Mouse (Mus musculus) adipocyte (in vitro differentiated cells): ENCODE data around the gene Ffar1.
A peak's percentile ranks its signal among the peaks of the same experiment; 100 is the strongest.

ENCODE experiments used
- DNase-seq: peaks from one replicate; pipeline ENCODE4 v3.0.0-alpha.2; 2016; ENCODE audit warnings: low spot score

Ffar1 gene

DNA sequence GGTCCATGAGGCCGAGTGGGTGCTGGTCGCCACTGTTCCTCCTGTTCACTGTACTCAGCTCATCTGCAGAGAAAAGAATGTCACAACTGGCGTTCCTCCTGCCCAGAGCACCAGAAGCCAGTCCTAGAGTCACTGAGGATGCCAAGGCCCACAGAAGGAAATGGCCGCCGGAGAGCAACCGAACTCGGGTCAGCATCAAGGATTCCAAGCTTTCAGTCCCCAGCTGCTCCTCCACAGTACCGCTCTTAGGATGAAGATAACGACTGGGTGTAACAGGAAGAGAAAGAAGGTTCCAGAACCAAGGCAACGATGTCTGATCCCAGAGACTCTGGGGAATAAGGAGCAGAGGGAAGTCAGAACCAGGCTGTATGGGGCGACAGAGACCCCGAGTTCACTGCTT, at the start of gene Ffar1:
Gene Ffar1 (minus strand): TSS at position 101 of the 400 bp plus-strand sequence.
- DNase-seq = no peak

DNA sequence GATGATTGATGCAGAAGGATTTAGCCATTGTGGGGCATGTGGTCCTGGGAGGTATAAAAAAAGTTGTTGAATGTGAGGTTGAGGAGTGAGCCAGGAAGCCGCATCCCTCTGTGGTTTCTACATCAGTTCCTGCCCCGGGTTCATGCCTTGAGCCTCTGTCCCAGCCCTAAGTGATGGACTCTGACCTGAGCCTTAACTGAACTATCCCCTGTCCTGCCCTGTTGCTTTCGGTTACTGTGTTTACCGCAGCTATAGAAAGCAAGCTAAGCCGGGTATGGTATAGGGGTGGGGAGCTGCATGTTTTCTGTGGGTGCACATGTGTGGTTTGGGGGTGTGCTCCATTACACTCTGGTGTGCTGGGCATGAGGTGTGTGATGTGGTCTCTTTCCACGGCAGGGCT, 48.4 kb upstream of the Ffar1 start:
- DNase-seq = no peak

DNA sequence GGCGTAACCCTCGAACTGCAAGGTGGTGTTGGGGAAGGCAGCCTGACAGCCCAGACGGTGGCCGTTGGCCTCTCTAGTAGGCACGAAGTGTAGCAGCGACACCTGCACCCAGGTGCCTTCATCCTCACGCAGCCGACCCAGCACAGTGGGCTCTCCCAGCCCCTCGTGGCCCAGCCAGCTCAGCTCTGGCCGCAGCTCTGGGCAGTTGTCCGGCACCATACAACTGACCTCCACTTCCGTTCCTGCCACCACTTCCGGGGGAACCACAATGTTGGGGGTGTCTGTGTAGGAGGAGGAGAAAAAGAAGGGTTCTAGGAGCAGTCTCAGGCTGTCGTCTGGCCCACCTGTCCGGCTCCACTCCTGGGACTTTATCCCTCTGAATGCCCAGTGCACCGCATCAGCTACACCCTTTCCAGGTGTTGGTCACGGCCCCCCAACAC, 47.6 kb upstream of the Ffar1 start:
- DNase-seq = no peak

DNA sequence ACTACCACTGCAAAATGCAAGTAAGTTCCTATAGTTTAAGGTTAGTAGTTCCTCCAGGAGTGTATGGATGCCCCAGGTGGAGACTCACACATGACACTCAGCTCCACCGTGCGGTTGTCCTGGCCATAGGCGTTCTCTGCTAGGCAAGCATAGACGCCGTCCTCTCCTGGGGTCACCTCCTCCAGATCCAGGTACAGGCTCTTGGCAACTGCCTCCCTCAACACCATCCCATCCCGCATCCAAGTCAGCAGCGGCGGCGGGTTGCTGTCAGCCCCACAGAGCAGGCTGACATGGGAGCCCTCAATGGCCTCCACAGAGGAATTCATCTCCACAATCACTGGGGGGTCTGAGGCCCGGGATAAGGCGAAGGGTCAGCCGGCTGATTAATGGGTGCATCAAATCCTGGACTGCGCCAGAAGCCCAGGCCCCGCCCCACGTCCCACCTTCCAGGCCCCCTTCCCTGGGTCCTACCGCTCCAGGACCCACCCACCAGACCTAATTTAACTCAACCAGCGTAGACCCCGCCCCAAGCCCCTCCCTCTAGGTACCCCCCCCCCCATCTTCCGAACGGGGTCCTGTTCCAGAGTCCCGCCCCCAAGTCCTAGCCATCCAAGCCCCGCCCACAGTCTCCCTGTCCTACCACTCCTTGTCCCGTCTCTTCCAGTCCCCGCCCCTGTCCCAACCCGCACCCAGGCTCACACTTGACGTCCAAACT, 47.1 kb upstream of the Ffar1 start:
- no peak for DNase-seq

- DNase-seq = peak; percentile 10
Measured at GRCm38 (mm10) chr7:30904042-30904441, 42.7 kb upstream of the Ffar1 start.

DNA sequence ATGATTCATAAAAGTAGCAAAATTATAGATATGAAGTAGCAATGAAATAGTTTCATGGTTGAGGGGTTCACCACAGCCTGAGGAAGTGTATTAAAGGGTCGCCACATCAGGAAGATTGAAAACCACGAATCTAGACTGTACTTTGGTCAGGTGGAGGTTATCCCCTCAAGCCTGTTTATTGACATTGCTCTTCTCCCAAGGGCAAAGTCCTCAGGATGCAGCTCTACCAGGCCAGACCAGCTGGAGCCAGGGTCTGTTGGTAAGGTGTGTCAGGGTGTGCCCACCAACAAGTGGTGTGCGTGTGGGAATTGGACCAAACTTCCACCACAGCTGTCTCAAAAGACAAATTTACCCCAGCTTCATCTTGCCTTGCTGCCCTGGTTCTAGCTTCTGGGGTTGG, 33.9 kb upstream of the Ffar1 start:
- DNase-seq = no peak

DNA sequence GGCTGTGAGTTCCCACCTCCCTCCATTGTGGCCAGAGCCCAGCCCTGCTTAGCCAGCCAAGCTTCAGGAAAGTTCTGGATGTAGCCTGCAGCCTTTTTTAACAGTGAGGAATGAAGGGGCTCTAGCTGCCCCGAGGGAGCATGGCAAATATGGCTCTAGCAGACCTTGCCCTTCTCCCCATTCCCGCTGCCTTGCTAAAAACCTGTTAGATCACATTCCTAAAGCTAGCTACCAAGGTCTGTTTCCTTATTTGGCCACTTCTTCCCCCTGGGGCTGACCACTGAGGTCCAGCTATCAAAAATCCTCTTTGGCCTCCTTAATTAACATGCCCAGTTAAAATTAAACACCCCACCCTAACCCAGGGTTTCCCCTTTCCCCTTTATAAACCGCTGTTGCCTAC, 31.2 kb upstream of the Ffar1 start:
- DNase-seq = no peak

- DNase-seq = no peak
Measured at GRCm38 (mm10) chr7:30891746-30892145, 30.4 kb upstream of the Ffar1 start.

- no peak for DNase-seq
Measured at GRCm38 (mm10) chr7:30890681-30891080, 29.3 kb upstream of the Ffar1 start.

GRCm38 (mm10) chr7:30888786-30889185, 27.4 kb upstream of the Ffar1 start:
- no peak for DNase-seq

DNA sequence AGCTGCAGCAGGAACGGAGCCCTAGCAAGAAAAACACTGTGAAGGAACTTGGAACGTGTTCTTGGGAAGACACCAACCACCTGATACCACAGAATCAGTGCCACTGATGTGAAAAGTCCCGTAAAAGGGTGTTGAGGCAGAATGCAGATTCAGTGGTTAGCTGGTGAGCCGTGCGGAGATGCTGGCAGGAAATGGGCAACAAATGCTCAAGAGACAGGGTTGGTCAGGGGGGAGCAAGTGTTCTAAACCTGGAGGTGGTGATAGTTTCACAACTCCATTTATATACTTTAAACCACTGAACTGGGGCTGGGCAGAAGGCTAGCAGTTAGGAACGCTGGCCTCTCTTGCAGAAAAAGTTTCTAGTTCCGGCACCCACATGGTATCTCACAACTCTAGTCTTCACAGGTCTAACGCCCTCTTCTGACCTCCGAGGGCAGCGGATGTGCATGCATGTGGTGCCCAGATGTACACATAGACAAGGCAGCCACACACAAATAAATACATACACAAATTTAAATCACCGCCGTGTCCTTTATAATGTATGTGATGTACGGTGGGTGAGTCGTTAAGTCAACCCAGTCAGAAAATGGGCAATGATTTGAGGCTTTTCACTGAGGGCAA, 26.3 kb upstream of the Ffar1 start:
- DNase-seq = no peak

DNA sequence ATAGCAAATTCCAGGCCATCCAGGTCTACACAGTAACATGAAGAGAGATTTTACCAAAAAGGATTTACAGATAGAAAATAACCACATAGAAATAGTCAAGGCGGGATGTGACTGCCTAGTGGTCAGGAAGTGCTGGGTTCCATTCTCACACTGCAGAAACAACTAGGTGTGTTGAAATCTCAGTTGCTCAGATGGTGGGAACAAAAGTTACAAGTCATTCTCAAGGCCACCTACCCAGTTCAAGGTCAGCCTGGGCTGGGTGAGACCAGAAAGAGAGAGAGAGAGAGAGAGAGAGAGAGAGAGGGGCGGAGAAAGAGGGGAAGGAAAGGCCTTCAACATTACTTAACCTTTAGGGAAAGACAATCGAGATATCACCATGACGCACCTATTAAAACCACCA, 25.5 kb upstream of the Ffar1 start:
- no peak for DNase-seq

GRCm38 (mm10) chr7:30884047-30884446, 22.7 kb upstream of the Ffar1 start:
- DNase-seq = no peak

GRCm38 (mm10) chr7:30881367-30881766, 20.0 kb upstream of the Ffar1 start:
- no peak for DNase-seq

DNA sequence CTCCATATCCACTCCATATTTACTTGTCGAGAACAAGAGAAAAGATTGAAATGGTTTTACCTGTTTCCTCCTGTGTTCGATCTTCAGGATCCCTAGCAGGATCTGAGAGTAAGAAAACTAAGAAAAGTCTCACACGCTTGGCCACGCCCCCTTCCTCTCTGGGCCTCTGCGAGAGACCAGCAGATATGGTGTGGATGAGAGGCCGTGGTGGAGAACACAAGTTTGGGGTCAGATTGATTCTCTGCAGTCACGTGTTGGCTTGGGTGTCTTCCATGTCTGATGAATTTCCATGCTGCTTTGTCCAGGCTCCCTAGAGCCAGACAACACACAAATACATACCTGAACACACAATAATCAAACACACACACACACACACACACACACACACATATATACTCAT, 18.8 kb upstream of the Ffar1 start, which contains the start of gene Cd22:
Gene Cd22 (minus strand): TSS at position 167 of the 400 bp plus-strand sequence.
- DNase-seq = no peak

DNA sequence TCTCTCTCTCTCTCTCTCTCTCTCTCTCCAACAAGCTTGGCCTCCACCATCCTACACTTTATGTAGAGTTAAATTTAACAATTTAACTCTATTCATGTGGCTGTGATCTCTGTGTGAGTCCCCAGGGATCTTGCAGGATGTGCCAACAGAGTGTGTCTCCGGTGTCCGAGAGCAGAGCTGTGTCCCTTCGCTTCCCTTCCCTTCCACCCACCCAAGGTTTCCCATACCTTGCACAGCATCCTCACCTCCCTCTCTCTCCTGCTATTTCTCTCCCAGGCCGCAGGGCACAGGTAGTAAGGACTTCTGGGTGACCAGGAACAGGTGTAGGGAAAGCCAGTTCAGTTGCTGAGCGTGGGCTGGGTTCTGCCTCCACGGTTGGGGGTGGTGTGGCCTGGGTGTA, 17.6 kb upstream of the Ffar1 start:
- DNase-seq = no peak

DNA sequence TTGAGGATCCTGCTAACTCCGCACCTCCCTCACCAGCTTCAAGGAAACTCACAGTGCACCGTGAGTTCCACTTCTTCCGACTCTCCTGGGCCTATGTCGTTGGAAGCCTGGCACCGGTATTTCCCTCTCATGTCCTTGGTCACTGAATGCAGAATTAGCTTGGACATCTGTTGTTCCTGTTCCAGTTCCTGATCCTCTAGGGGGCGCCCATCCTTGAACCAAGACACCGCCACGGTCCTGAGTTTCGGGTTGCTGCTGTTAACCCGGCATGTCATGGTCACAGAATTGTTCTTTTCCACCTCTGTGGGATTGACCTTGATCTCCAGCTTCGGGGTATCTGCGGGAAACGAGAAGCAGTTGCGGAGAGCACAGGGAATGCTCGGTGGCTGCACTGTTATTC, 11.7 kb upstream of the Ffar1 start:
- peak; percentile 30 for DNase-seq

DNA sequence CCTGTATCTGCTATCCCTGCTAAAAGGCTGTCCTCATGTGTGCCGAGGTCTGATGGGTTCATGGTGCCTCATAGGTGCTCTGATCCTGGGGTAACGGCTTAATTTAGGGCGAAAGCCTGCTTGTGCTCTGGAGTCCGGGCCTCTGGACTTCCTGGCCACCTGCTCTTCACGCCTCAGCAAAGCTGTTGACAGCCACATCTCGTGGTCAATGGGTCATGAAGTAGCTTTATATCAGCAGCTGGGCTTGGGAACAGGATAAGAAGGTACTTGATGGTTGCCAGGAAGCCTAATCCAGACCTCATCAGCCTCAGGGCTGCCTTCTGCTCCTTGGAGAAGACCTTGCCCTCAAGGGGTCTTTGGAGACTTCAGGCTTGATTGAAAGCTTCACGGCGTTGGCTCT, 2.0 kb upstream of the Ffar1 start:
- no peak for DNase-seq

DNA sequence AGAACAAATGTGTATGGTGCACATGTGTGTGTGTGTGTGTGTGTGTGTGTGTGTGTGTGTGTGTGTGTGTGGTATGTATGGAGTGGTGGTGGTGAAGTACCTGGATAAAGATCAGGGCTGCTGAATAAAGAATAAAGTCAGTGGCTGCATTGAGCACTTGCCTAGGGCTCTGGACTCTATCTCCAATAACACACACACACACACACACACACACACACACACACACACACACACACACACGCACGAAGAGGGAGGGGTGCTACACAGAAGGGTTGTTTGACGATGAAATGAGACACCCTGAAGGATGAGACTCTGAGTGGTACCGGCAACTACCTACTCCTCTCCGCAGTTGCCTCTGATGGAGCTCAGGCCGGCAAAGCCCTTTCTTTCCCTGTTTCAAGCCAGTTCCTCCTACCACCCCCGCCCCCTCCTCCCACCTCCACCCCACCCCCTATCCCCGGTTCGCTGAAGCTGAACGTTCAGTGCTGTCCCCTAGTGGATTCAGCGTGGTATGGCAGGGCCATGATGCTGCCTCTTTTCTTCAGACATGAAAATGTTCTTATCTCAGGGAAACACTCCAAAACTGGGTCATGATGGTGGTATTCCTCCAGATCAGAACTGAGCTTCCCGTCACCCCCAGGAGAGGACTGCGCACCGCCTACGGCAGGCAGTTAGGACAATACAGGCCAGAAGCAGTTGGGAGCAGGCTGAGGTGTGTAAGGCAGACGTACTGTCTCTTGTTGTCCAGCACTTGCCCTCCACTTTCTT, 1.5 kb downstream of the Ffar1 start:
- DNase-seq = peak; percentile 42

DNA sequence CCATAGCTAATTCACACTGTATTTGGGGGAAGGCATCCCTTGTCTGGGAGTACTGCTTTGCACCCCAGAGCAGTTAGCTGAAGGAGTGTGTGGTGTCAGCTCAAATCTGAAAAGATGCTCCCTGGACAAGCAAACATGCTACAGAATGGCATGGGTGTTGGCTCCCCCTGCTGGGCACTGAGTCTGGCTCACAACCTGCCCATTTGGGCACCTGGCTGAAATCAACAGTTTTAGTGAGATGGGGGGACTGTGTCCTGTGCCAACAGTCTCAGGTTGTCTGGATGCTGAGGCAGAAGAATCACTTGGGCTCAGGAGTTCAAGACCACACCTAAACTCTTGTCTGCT, 2.1 kb downstream of the Ffar1 start:
- DNase-seq = peak; percentile 81

- DNase-seq = no peak
Measured at GRCm38 (mm10) chr7:30857746-30858145, 3.6 kb downstream of the Ffar1 start.

- DNase-seq = no peak
Measured at GRCm38 (mm10) chr7:30856078-30856477, 5.3 kb downstream of the Ffar1 start, which contains the start of gene Ffar3. Gene Ffar3, minus strand, starts transcription at chr7:30856178.

DNA sequence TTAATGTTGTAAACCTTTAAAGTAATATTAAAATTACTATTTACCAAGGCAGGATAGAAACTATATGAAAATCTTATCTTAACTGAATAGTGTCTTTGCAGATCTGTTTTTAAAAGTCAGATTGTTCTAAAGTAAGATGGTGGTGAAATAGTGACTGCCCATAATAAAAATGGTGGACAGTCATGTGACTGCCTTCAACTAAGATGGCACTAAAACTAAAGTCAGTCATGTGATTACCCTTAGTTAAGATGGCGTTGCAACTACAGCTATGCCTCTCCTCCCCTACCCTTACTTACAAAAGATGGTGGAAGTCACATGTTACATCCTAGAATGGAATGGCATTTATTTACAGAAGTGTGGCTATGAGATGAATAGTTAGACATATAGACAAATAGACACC, 9.9 kb downstream of the Ffar1 start:
- DNase-seq = no peak
